Mouse (Mus musculus) embryonic stem cell, embryonic (primary cell): ENCODE results near the gene Stx8.

Experiments used
- CTCF ChIA-PET, 4 experiments: fragments of 300-600 bp in 2 of 4; fragments of 350-600 bp in 2 of 4; sonication (Branson Sonifier 250); formaldehyde crosslinking; loops; one replicate each; lab custom pipeline; 2022; ENCODE audit warnings: inconsistent platforms in 2 of 4; lab: Charles Lee
- POLR2A ChIA-PET, 4 experiments: fragments of 300-600 bp in 2 of 4; fragments of 350-600 bp in 2 of 4; sonication (Branson Sonifier 250); formaldehyde crosslinking; loops; one replicate each; lab custom pipeline; 2022; ENCODE audit warnings: antibody characterized with exemption in 4 of 4, inconsistent platforms in 1 of 4; lab: Charles Lee

Gene Stx8

GRCm38 (mm10) chr11:68089426-68089825 lies 123.4 kb downstream of the Stx8 start:
- POLR2A ChIA-PET, result interaction anchor here in 1 of 4 experiments (1.5 kb wide), 1 partner anchor 10 kb away, joined by 4 read pairs; no protein-coding TSS in a partner anchor
- CTCF ChIA-PET, result no interaction called here

GRCm38 (mm10) chr11:68089885-68090592 lies 124.0 kb downstream of the Stx8 start:
- ChIA-PET CTCF (interaction anchor here in 3 of 4 experiments (0.7 to 0.9 kb wide), 3 partner anchors 27 to 315 kb away, joined by 3 to 7 read pairs (median 3); no protein-coding TSS in a partner anchor), POLR2A (interaction anchor here in 1 of 4 experiments (0.5 to 1.5 kb wide), 3 partner anchors 10 to 61 kb away, joined by 3 to 4 read pairs (median 3); no protein-coding TSS in a partner anchor)

GRCm38 (mm10) chr11:68091975-68092759 lies 126.2 kb downstream of the Stx8 start:
- POLR2A ChIA-PET, result interaction anchor here in 1 of 4 experiments (0.6 kb wide), 1 partner anchor 312 kb away, joined by 3 read pairs; no protein-coding TSS in a partner anchor

DNA sequence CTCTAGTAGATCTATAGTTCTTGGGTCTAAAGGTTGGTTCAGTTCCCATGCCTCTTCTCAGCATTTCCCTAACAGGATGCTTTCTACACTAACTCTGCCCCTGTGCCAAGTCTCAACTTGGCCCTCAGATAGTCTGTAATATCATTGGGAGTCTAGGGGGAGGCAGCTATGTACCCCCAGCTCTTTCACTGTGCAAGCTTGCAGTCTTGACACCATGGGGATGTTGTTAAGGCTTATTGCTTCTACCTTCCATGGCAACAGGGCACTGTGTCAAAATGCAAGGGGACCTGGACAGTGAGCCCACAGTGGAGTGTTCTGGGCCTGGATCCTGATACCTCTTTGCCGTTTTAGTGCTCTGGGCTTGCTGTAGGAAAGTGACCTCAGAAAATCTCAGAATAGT lies 135.6 kb downstream of the Stx8 start:
- ChIA-PET CTCF (no interaction called here), POLR2A (no interaction called here)

More at GRCm38 (mm10) chr11:68091975-68092759, 126.2 kb downstream of the Stx8 start:
- CTCF ChIA-PET, result no interaction called here

GRCm38 (mm10) chr11:68103480-68103879 lies 137.5 kb downstream of the Stx8 start:
- POLR2A ChIA-PET, result no interaction called here
- CTCF ChIA-PET, result no interaction called here

DNA sequence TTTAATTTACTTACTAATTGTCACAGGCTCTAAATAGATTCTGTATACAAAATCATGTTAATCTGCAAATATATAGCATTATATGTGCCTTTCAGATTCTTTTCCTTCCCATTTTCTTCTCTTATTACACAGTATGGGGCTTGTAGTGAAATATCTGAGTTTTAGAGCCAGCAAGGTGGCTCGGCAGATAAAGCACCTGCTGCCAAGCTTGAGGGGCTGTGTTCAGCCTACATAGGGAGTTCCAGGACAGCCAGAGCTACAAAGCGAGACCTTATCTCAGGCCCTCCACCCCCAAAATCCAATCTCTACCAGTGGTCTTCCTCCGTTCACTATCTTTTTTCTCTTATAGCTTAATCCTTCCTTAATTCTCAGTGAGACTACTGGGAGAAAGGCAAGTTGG lies 140.1 kb downstream of the Stx8 start:
- ChIA-PET POLR2A (interaction anchor here in 1 of 4 experiments (0.7 kb wide), 1 partner anchor 223 kb away, joined by 3 read pairs; no protein-coding TSS in a partner anchor), CTCF (no interaction called here)

DNA sequence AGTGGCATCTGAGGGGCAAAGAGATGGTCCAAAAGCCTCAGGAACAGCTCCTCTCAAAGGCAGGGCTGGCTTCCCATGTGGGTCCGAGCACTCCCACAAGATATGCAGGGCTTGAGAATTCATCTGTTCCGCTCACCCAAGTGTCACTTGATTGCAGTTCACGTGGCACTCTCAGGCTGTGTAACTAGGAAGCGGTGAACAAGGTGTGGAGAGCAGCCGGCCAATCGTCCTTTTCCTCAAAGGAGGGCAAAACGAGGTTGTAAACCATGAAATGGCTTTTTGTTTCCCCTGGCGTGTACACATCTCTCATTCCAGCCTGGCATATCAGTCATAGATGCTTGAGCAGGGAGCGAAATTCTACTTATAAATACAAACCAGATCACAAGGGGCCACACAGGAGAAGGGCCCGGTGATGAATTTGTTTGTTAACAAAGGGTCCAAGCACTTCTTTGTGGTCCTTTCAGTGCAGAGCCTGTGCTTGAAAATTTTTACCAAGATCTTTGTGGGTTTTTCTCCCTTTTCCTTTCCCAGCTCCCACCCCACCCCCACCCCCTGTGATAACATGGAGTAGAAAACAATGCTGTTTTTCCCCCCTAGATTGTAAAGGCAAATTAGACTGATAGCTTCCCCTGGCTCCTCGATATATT lies 147.6 kb downstream of the Stx8 start:
- ChIA-PET CTCF (interaction anchor here in 3 of 4 experiments (0.7 to 1.5 kb wide), 5 partner anchors 22 to 1288 kb away, joined by 3 to 4 read pairs (median 3); no protein-coding TSS in a partner anchor), POLR2A (interaction anchor here in 2 of 4 experiments (0.6 to 1.1 kb wide), 5 partner anchors 11 to 1948 kb away, joined by 3 to 4 read pairs (median 3); no protein-coding TSS in a partner anchor)

- ChIA-PET POLR2A (interaction anchor here in 2 of 4 experiments (0.6 to 1.1 kb wide), 7 partner anchors 11 to 1947 kb away, joined by 3 to 4 read pairs (median 3); no protein-coding TSS in a partner anchor), CTCF (interaction anchor here (0.6 to 1.5 kb wide), 12 partner anchors 12 to 1289 kb away, joined by 3 to 4 read pairs (median 3); no protein-coding TSS in a partner anchor)
Observed at GRCm38 (mm10) chr11:68114202-68114601, 148.2 kb downstream of the Stx8 start.

DNA sequence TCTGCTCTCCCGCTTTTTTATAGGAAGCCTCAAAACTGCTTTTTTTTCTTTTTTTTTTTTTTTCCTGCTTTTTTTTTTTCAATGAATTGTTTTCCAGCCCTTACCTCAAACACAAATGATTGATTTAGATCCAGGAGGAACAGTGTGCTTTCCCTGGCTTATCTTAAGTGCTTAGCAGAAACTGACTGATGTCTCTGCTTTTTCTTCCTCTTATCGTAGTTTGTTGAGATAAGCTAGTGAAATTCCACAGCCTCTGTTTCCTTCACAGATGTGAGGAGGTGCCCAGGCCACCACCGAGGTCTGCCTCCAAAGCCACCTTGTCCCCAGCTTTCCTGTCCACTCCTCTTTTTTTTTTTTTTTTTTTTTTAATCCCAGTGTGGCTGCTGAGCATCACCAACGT lies 150.2 kb downstream of the Stx8 start:
- CTCF ChIA-PET, result interaction anchor here in 2 of 4 experiments (0.7 to 0.9 kb wide), 2 partner anchors 53 to 297 kb away, joined by 3 to 4 read pairs; no protein-coding TSS in a partner anchor
- POLR2A ChIA-PET, result interaction anchor here in 1 of 4 experiments (0.7 kb wide), 1 partner anchor 26 kb away, joined by 3 read pairs; no protein-coding TSS in a partner anchor

DNA sequence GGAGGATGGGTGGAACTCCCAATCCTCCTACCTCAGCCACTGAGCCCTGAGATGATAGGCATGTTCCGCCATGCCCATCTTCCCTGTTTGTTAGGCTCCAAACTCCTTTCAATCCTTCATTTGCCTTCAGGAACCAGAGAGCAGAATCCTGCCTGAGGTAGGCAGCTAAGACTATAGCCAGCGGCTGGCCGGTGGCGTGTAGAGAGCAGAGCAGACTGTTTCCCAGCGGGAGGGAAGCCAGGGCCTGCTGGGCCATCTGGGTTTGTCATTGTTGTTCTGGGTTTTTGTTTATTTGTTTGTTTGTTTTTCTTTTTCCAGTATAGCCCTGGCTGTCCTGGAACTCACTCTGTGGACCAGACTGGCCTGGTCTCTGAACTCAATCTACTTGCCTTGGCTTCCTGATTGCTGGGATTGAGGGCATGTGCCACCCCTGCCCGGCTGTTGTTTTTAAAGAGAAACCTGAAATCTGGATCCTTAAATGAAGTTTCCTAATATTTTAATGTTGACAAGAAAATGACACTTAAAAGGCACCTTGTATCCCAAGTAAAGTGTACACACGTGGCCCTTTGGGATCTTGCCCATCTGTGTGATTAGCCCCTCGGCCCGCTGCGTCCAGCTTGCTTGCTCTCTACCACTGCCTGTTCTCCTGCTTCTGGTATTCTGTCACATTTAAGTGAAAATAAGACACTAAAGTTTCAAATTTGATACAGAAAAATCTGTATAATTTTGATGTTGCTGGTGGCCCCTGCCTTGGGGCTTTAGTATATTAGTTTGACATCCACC lies 152.1 kb downstream of the Stx8 start:
- CTCF ChIA-PET, result interaction anchor here in 1 of 4 experiments (0.7 kb wide), 1 partner anchor 85 kb away, joined by 4 read pairs; no protein-coding TSS in a partner anchor
- POLR2A ChIA-PET, result interaction anchor here in 1 of 4 experiments (1.3 kb wide), 1 partner anchor 184 kb away, joined by 3 read pairs; no protein-coding TSS in a partner anchor

DNA sequence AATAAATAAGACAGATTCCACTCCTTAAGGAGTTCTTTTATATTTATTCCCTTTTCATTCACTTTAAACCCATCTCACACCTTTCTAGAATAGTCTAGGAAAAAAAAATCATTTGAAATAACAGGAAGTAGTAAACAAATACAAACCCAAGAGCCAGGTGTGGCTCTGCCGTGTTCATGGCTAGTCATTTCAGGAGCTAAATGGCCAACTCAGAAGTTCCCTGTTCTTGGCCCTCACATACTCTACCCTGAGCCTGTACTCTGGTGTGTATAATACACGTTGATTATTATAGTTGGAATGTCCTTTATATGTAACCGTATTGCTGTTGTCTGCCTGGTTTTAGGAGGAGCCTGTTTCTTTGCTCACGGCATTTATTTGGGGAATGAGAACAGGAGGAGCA lies 152.7 kb downstream of the Stx8 start:
- CTCF ChIA-PET, result no interaction called here
- POLR2A ChIA-PET, result no interaction called here

- ChIA-PET POLR2A (no interaction called here), CTCF (no interaction called here)
Observed at GRCm38 (mm10) chr11:68119136-68119535, 153.1 kb downstream of the Stx8 start.

- ChIA-PET POLR2A (no interaction called here), CTCF (no interaction called here)
Observed at GRCm38 (mm10) chr11:68121260-68121659, 155.3 kb downstream of the Stx8 start.

DNA sequence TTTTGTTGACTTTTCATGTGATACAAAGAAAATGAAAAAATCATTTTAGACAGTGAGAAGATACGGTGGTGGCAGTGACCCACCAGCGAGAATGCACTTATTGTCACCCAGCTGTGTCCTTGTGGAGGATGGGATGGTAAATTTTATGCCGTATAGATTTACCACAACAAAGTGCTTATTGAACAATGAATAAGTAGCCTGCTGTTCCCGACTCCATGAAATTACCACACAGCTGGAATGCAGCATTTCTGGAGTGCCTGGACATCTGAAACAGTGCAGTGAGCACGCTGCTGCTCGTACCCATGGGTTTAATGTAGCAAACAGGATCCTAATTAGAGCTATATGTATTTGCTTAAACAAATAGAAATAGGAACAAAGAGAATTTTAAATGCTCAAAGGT lies 155.7 kb downstream of the Stx8 start:
- ChIA-PET CTCF (no interaction called here), POLR2A (no interaction called here)

DNA sequence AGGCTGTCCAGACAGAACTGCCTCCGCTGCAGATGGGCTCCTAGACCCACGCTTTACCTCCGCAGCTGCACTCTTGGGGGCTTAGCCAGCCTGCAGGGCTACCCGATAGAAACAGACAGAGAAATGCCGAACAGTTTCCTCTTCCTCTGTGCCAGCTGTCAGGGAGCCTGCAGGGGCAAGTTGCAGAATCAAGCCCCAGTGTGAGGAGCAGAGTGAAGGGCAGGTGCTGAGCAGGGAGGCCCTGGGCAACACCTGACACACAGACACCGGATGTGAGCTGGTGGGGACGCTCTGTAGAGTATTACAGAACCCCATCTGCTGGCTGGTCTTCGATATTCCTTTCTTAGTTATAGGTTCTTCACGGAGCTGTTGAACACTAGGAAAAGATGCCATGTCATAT lies 160.1 kb downstream of the Stx8 start:
- ChIA-PET POLR2A (no interaction called here), CTCF (interaction anchor here in 1 of 4 experiments (0.5 kb wide), 1 partner anchor 11 kb away, joined by 4 read pairs; no protein-coding TSS in a partner anchor)

GRCm38 (mm10) chr11:68134494-68134893 lies 168.5 kb downstream of the Stx8 start:
- CTCF ChIA-PET, result interaction anchor here in 1 of 4 experiments (0.7 kb wide), 1 partner anchor 88 kb away, joined by 7 read pairs; no protein-coding TSS in a partner anchor
- POLR2A ChIA-PET, result no interaction called here

DNA sequence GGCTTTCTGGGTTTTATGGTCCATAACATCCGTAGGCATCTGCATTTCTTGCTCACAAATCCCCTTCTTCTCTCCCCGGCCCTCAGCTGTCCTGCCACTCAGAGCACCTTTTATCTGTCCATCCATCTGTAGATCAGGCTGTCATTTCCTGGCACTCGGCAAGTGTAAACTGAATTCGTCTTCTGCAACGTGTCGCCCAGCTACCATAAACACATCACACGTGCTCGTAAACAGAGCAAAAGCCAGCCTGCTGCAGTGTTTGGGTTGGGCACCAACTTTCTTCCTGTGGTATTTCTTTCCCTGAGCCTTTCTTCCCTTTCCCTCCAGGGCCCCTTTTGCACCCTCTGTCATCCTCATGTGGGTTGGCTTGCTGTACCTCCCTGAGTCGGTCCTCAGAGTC lies 169.4 kb downstream of the Stx8 start:
- ChIA-PET POLR2A (interaction anchor here in 2 of 4 experiments (0.6 to 1.5 kb wide), 5 partner anchors 9 to 556 kb away, joined by 3 to 6 read pairs (median 5); partner anchors contain the start of gene Myh10 (in 1 of the 2)), CTCF (interaction anchor here in 3 of 4 experiments (0.6 to 1.3 kb wide), 4 partner anchors 11 to 1591 kb away, joined by 3 read pairs; no protein-coding TSS in a partner anchor)
